Mouse (Mus musculus) c-Kit-positive CD71-positive TER-119-positive erythroid progenitor cells, embryonic 14.5 days (primary cell): ENCODE measurements around the gene Kifc1.
A peak's percentile ranks its signal among the peaks of the same experiment; 100 is the strongest.

Experiments used
- DNase-seq: peaks from one replicate; pipeline ENCODE4 v3.0.0-alpha.2; 2013; ENCODE audit warnings: low spot score

Gene Kifc1

DNA sequence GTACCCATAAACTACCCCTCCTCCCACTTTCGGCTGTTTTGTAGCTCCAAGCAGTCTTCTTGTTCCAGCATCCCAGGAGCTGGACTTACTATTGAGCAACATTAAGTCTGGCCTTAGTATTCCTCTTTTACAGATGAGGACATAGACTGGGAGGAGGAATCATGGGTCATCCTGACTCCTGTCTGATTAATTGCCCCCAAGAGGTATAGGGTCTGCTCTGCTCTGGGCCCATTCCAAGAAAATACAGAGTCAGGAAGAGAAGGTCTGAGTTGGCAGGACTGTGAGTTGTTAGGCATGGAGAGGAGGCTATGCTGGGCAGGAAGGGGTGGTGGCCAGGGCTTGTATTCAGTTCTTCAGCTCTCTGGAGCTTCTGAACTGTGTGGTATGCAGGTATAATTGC, 46.3 kb downstream of the Kifc1 start:
- DNase-seq: no peak

DNA sequence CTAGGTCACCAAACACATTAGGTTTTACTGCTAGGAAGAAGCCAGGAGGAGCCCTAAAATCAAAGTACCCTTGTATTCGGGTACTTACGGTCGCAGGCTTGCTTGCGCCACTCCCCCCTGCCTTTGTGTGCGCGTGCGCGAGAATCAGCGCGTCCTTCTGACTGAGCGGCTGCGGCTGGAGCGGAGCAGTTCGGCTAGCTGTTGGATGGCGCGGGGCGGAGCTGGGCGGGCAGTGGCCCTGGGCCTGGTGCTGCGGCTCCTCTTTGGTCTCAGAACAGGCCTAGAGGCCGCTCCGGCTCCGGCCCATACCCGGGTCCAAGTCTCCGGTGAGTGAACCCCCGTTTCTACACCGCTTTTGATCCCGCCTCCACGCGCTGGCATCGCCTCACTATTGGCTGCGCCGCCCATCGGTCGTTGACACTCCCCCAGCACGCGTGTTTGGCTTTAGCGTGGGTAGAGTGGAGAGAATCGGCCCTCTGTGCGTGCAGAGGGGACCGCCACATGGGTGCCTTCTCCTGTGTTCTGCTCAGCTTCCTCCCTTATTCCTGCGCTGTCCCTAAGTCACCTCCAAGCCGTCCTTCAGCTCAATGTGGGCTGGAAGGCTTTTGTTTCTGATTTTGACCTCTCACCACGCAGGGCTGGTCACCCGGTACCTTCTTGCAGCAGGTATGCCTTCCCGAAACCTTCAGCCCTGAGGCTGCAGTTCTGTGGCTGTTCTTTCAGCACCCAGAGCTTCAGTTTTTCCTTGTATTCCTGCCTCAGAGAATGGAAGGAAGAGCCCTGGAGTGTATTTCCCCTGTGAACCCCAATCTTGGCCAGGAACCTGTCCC, 47.3 kb downstream of the Kifc1 start, which contains the start of gene Cd320:
Cd320 (plus strand) TSS at position 126 of the 830 bp plus-strand sequence.
- DNase-seq: peak; percentile 87

DNA sequence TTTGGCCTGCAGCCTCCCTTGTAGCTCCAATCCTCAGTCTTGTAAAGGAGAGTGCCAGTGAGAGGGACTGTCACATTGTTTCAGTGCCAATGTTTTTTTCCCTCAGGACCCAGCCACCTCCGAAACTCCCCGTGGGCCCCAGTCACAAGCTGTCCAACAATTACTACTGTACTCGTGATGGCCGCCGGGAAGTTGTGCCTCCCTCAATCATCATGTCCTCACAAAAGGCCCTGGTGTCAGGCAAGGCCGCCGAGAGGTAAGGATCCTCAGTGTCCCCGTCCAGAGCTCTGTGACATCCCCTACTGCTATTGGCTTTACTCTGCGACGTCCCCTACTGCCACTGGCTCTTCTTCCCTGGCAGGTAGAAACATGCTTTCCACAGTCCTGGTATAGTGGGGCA, 60.9 kb downstream of the Kifc1 start:
- DNase-seq: no peak

DNA sequence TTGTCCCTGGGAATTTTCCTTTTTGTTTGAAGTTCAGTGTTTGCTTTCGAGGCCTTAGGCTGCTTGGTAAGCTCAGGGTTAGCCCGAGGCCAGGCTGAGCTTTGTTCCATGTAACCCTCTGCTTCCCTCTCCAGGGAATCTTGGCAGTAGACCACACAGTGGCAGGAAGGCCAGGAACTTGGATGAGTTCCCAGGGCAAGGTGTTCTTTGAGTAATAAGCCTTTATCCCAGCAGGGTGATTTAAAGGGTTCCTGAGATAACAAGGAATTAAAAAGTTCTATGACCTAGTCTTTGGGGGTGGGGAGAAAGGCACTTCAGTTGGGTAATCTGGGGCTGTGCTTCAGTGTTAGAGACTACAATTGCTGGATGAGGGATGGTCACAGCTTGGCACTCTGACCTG, 61.6 kb downstream of the Kifc1 start:
- DNase-seq: no peak

DNA sequence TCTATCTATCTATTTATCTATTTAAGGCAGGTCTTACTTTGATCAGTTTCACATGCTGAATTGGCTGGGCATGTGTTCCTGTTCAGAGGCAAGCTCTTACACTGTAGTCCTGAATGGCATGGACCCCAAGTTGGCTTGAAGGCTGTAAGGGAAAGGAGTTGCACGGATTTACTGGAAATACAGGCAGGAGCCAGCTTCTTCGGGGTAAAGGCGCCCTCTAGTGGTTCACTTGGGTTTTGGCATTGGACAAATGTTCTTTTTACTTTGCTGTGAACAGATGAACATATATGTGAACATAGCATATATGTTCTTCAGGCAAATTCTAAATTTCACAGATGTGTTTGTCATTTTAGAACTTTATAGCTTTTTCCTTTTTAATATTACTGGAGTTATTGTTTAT, 63.6 kb downstream of the Kifc1 start:
- DNase-seq: peak; percentile 73
